Mouse (Mus musculus) R1 (cell line): ENCODE results near the gene Gucd1.
"Not testable (repeated sequence)": the region's sequence is repeated elsewhere in the genome, so short reads cannot be mapped to it uniquely, and the experiment has no call there.

Source experiments
- DNase-seq: peaks from one replicate; pipeline ENCODE4 v3.0.0-alpha.2; 2018; ENCODE audit warnings: low read depth, low spot score

The Gucd1 gene

GRCm38 (mm10) chr10:75475139-75475850 lies 42.5 kb downstream of the Gucd1 start:
- not testable (repeated sequence) for DNase-seq

GRCm38 (mm10) chr10:75474571-75474970 lies 43.2 kb downstream of the Gucd1 start:
- DNase-seq, result no peak

GRCm38 (mm10) chr10:75473411-75473810 lies 44.4 kb downstream of the Gucd1 start:
- peak; percentile 53 for DNase-seq

- no peak for DNase-seq
Observed at GRCm38 (mm10) chr10:75465781-75466550, 51.8 kb downstream of the Gucd1 start.

DNA sequence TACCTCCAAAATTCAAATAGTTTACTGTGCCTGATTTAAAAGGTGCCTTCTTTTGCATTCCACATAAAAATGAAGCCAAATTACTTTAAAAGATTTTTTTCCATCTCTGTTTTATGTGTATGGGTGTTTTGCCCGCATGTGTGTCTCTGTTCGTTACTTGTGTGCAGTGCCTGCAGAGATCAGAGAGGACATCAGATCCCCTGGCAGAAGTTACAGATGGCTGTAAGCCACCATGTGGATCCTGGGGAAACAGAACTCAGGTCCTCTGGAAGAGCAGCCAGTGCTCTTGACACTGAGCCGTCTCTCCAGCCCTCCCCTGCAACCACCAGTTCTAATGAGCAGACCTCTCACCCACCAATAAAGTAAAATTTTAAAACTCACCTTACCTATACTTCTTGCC lies 55.0 kb downstream of the Gucd1 start:
- DNase-seq, result no peak

GRCm38 (mm10) chr10:75458329-75458728 lies 59.4 kb downstream of the Gucd1 start:
- DNase-seq, result no peak

DNA sequence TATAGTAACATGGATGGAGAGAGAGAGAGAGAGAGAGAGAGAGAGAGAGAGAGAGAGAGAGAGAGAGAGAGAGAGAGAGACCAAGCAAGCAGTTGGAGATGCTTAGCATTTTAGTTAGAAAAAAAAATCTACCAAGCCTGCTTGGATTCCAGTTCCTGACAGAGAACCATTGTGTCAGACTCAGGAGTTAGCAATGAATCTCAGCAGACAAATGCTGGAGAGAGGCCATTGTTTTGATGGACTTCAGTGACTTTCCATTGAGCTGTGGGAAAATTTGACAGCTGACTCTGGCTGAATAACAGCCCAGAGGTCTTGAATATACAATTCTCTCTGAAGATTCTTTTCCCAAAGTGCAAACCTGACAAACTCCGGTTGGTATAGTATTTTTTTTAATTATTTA lies 59.9 kb downstream of the Gucd1 start:
- no peak for DNase-seq

DNA sequence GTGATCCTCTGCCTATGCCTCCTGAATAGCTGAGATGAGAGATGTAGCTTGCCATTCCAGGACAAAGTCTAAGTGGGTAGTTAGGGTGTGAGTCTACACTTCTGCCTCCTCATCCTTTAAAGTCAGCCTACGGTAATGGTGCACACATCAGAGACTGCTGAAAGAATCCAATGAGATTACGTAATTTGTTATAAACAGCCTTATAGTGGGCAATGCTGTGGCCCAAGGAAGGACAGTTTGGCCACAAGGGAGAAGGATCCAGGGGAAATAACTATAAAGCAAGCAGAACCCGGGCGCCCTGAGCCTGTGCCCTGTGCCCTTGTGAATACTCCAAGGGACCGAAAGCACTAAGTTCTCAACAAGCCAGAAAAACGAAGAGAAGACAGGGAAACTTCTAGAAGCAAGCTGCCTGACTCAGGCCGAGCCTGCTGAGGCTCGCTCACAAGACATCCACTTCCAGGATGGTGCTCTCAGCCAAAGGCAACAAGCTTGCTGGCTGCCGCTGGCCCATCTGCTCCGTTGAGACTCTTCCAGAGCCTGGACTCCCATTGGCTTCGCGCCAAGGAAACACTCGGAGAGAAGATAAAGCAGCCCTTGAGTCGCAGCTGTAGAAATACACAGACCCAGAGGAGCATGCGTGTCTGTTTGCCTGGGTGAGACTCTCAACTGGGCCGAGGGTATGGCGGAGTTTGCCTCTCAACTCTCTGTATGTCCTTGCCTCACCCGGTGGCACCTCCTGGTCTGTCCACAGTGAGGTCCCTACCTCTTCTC lies 61.5 kb downstream of the Gucd1 start:
- DNase-seq, result not testable (repeated sequence)

GRCm38 (mm10) chr10:75451036-75451786 lies 66.6 kb downstream of the Gucd1 start:
- DNase-seq, result peak; percentile 65

- no peak for DNase-seq
Observed at GRCm38 (mm10) chr10:75450331-75450730, 67.4 kb downstream of the Gucd1 start.

DNA sequence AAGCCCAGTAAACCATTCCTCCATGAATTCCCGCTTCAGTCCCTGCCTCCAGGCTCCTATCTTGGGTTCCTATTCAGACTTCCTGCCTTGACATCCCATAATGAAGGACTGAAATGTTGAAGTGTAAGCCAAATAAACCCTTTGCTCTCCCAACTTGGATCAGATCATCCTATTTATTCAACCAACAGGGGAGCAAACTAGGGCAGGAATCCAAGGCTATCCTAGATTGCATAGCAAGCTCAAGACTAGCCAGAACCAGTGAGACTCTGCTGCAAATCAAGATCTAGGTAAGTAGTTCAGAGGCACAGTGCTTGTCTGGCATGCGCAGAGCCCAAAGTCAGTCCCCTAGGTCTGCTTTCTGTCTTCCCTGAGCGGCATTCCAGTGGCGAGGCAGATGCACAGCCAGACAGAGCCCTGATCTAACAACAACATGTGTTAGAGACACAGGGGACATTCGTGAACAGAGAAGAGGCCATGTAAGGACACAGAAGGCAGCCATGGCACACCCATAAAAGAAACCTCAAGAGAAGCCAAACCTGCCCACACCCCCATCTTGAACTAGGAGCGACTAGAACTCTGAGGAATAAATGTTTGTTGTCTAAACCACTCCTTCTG lies 68.9 kb downstream of the Gucd1 start:
- DNase-seq, result no peak

DNA sequence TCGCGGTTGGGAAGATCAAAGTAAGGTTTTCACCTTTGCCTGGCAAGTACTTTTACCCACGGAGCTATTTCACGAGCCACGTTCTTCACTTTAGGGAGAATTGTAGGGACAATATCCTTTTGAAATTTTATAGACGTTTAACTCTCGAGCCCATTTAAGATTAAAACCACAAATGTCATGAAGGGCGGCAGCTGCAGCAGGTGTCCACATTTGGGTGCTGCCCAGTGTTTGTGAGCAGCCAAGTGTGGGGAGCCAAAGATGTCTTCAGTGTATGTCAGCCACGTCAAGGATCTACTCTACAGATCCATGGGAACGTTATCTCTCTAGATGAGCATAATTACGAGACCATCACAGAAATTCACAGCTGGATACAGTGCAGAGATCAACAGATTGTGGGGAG lies 70.3 kb downstream of the Gucd1 start:
- no peak for DNase-seq

- DNase-seq, result peak; percentile 62
Observed at GRCm38 (mm10) chr10:75446501-75447083, 71.2 kb downstream of the Gucd1 start.

DNA sequence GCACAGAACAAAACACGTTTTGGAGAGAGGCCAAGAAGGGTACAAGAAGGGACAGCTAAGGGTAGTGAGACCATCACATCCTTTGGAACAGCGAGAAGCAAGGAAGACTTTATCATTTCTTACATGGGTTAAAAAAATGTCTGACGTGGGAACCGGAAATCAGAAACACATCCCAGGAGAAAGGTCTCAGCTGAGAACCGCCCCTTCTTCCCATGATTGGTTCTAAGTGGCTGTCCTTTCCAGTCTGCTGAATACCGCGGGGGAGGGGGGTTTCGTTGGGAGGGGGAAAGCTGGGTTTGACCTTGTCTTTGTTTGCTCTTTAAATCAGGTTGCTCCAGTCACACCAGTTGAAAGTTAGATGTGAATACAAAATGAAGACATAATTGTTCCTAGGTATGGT lies 72.7 kb downstream of the Gucd1 start:
- peak; percentile 25 for DNase-seq

DNA sequence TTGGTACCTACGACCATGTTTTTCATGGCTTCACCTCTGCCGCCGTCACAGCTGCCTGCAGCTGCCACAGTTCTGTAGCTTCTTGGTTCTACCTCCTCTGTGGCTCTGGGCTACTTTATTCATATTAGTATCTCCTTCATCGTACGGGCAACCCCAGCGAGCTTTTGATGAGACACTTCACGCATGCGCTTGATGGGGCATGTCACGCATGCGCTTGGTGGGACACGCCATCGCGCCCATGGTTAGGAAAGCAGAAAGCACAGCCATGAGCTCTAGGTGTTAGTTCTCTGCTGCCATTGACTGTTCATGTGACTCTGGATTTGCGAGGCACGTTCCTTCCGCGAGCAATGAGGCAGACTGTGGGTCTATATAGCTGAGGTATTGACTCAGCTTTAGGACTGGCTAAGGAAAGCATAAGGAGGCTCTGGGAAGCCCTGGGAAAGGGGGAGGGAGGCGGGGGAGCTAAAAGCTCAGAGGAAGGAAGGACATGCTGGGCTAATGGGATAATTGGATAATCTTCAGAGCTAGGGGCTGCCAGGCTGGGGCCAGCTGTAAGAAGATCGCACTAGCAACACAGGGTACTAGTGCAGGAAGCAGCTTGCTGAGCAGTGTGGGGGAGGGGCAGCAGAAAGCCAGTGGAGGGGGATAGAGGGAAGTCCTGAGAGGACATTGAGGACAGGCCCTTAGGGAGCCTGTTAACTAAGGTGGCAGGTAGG lies 73.5 kb downstream of the Gucd1 start:
- peak; percentile 56 for DNase-seq

DNA sequence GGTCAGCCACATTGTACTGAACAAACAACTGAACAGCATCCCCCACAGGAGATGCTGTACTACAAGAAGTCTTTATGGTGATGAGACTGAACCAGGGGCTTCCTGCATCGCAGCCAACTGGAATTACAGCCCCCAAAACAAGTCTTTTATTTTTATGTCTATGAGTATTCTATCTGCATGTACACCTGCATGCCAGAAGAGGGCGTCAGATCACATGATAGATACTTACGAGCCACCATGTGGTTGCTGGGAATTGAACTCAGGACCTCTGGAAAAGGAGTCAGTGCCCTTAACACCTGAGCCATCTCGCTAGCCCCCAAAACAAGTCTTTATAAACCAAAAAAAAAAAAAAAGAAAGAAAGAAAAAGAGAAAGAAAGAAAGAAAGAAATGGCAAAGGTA lies 74.8 kb downstream of the Gucd1 start:
- peak; percentile 49 for DNase-seq

GRCm38 (mm10) chr10:75441800-75442199 lies 76.0 kb downstream of the Gucd1 start:
- DNase-seq, result no peak

- DNase-seq, result no peak
Observed at GRCm38 (mm10) chr10:75440756-75441155, 77.0 kb downstream of the Gucd1 start.

DNA sequence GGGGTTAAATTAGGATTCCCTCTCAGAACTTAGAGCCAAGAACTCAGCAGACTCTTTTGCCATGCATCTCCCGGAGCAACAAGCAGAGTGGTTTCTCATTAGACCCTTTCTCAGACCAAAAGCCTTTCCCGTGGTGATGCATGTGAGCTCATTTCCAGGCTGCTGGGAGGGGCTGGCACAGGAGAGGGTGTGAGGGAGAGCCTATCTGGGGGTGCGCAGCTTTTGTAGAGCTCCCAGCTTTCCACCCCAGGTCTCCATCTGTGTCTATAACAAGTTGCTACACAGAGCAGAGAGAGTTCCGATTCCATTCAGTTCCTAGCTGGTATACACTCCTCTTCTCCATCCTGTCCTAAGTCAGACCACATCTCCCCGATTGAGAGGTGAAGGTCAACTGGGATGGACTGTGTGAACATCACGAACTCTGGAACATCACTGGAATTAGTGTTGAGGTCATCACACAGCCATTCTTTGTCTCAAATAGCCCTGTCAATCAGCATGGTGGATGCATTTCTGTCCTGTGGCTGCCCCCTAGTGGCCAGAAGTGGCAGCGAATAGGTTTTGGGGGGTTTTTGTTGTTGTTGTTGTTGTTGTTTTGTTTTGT lies 78.5 kb downstream of the Gucd1 start:
- peak; percentile 56 for DNase-seq
